Mouse (Mus musculus) liver, embryonic 13.5 days (tissue): ENCODE data around the gene Morn1. TPM values are rescaled to one million over a fixed set of nuclear protein-coding genes. Genes with fewer than 3 reads are reported as not detected.

ENCODE experiments used
- ATAC-seq: fragments of 200-750 bp; cut with Nextera tagmentation; 2 replicates; pipeline ENCODE4 v1.8.0; 2017; ENCODE audit warnings: low read depth, mild to moderate bottlenecking, moderate number of reproducible peaks, moderate library complexity
- DNase-seq: peaks from one replicate; pipeline ENCODE4 v3.0.0; 2022
- H3K27ac ChIP-seq: fragments of 300-500 bp; sonication (generic); 2 replicates; pipeline ENCODE4 v1.5.1; 2015; ENCODE audit warnings: moderate library complexity, mild to moderate bottlenecking, inconsistent platforms
- H3K27me3 ChIP-seq: fragments of 300-500 bp; sonication (generic); 2 replicates; pipeline ENCODE4 v1.6.1; 2015; ENCODE audit warnings: mild to moderate bottlenecking, inconsistent platforms
- H3K36me3 ChIP-seq: fragments of 300-500 bp; sonication (generic); 2 replicates; pipeline ENCODE4 v1.6.1; 2015; ENCODE audit warnings: mild to moderate bottlenecking, inconsistent platforms
- H3K4me1 ChIP-seq: fragments of 300-500 bp; sonication (generic); replicated peaks from 2 replicates; pipeline ENCODE4 v1.6.1; 2015; ENCODE audit warnings: inconsistent platforms
- H3K4me2 ChIP-seq: fragments of 300-500 bp; sonication (generic); 2 replicates; pipeline ENCODE4 v1.6.1; 2015; ENCODE audit warnings: inconsistent platforms, mild to moderate bottlenecking, moderate library complexity
- H3K4me3 ChIP-seq: fragments of 300-500 bp; sonication (generic); replicated peaks from 2 replicates; pipeline ENCODE4 v1.5.1; 2015; ENCODE audit warnings: mild to moderate bottlenecking, inconsistent platforms
- H3K9ac ChIP-seq: fragments of 300-500 bp; sonication (generic); 2 replicates; pipeline ENCODE4 v1.6.1; 2015; ENCODE audit warnings: mild to moderate bottlenecking, inconsistent platforms
- H3K9me3 ChIP-seq: fragments of 300-500 bp; sonication (generic); replicated peaks from 2 replicates; pipeline ENCODE4 v1.6.1; 2016; ENCODE audit warnings: inconsistent platforms
- WGBS: fragments of 180-500 bp; shearing (Covaris S2); methylation state at CpG from one replicate; pipeline ENCODE4 v1.1.7; 2015; ENCODE audit not compliant: insufficient replicate concordance; 5-methylcytosine and 5-hydroxymethylcytosine counted together
- polyA plus RNA-seq: library from polyadenylated mRNA; unstranded; fragments of >200 nt; fragmentation: Nextera tagmentation; extraction: Ambion mirVana; gene quantifications from 2 replicates; pipeline ENCODE4 v1.2.1, GENCODE M21; 2015

The Morn1 gene
- polyA plus RNA-seq, 1 experiment from 2014 or later, result 1.9 TPM

GRCm38 (mm10) chr4:155143411-155143810, 57.0 kb downstream of the Morn1 start:
- Histone ChIP-seq H3K27ac (peak overlapping the region; percentile 10; the same call in 1 of the 2 replicates), H3K4me2 (no peak overlapping the region), H3K4me3 (no peak overlapping the region), H3K4me1 (peaks cover 6% of the 10 kb centered on the region; the same call in 1 of the 2 replicates), H3K27me3 (no peaks in the 10 kb centered on the region), H3K36me3 (no peaks in the 10 kb centered on the region), H3K9ac (no peak overlapping the region), H3K9me3 (no peaks in the 10 kb centered on the region)
- WGBS, result 43% methylated on average over 2 of the region's 2 CpGs
- ATAC-seq, result no peak
- no peak for DNase-seq

- DNase-seq (no peak), ATAC-seq (no peak)
- H3K4me3 ChIP-seq, result no peak overlapping the region
- no peak overlapping the region for H3K9ac ChIP-seq
- H3K4me1 ChIP-seq, result peaks cover 6% of the 10 kb centered on the region; the same call in 1 of the 2 replicates
- no peak overlapping the region for H3K4me2 ChIP-seq
- no peaks in the 10 kb centered on the region for H3K27me3 ChIP-seq
- 74% methylated on average over 12 of the region's 12 CpGs for WGBS
- no peaks in the 10 kb centered on the region for H3K36me3 ChIP-seq
- H3K27ac ChIP-seq, result peak overlapping the region; percentile 10; the same call in 1 of the 2 replicates
- no peaks in the 10 kb centered on the region for H3K9me3 ChIP-seq
These were observed 57.6 kb downstream of the Morn1 start for GRCm38 (mm10) chr4:155143871-155144502.

- ATAC-seq, result no peak
- Histone ChIP-seq H3K9me3 (no peaks in the 10 kb centered on the region), H3K36me3 (no peaks in the 10 kb centered on the region), H3K4me2 (no peak overlapping the region), H3K4me1 (0 out of 2 replicates have a peak, but pooled peaks cover 6% of the 10 kb centered on the region), H3K27me3 (peaks cover 6% of the 10 kb centered on the region), H3K4me3 (no peak overlapping the region), H3K9ac (no peak overlapping the region), H3K27ac (no peak overlapping the region)
- 53% methylated on average over 4 of the region's 4 CpGs for WGBS
- DNase-seq, result no peak
These were observed 58.3 kb downstream of the Morn1 start for GRCm38 (mm10) chr4:155144548-155145180.

- no peak overlapping the region for H3K4me3 ChIP-seq
- no peak for DNase-seq
- 51% methylated on average over 14 of the region's 14 CpGs for WGBS
- no peaks in the 10 kb centered on the region for H3K36me3 ChIP-seq
- H3K9ac ChIP-seq, result no peak overlapping the region
- H3K4me2 ChIP-seq, result no peak overlapping the region
- peaks cover 22% of the 10 kb centered on the region for H3K27me3 ChIP-seq
- ATAC-seq, result no peak
- H3K4me1 ChIP-seq, result peaks cover 14% of the 10 kb centered on the region
- H3K9me3 ChIP-seq, result no peaks in the 10 kb centered on the region
- no peak overlapping the region for H3K27ac ChIP-seq
These were observed 59.9 kb downstream of the Morn1 start for GRCm38 (mm10) chr4:155146107-155146823.

GRCm38 (mm10) chr4:155148453-155148852, 62.1 kb downstream of the Morn1 start:
- no peak overlapping the region for H3K9ac ChIP-seq
- peaks cover 35% of the 10 kb centered on the region for H3K27me3 ChIP-seq

GRCm38 (mm10) chr4:155148910-155149698, 62.7 kb downstream of the Morn1 start:
- DNase-seq, result no peak
- 64% methylated on average over 8 of the region's 8 CpGs for WGBS
- H3K4me2 ChIP-seq, result no peak overlapping the region
- H3K9ac ChIP-seq, result no peak overlapping the region
- H3K4me3 ChIP-seq, result no peak overlapping the region
- no peak overlapping the region for H3K27ac ChIP-seq
- ATAC-seq, result no peak
- peaks cover 22% of the 10 kb centered on the region for H3K4me1 ChIP-seq
- H3K36me3 ChIP-seq, result no peaks in the 10 kb centered on the region
- peaks cover 35% of the 10 kb centered on the region for H3K27me3 ChIP-seq
- H3K9me3 ChIP-seq, result no peaks in the 10 kb centered on the region

More at GRCm38 (mm10) chr4:155148453-155148852, 62.1 kb downstream of the Morn1 start:
- ATAC-seq (no peak), DNase-seq (no peak)
- no peak overlapping the region for H3K4me2 ChIP-seq
- H3K27ac ChIP-seq, result no peak overlapping the region
- H3K36me3 ChIP-seq, result no peaks in the 10 kb centered on the region
- peaks cover 22% of the 10 kb centered on the region for H3K4me1 ChIP-seq
- H3K9me3 ChIP-seq, result no peaks in the 10 kb centered on the region
- no peak overlapping the region for H3K4me3 ChIP-seq
- 41% methylated on average over 4 of the region's 4 CpGs for WGBS

- ATAC-seq, result no peak
- Histone ChIP-seq H3K9me3 (no peaks in the 10 kb centered on the region), H3K9ac (peak overlapping the region; percentile 66; the same call in 1 of the 2 replicates), H3K27me3 (peaks cover 35% of the 10 kb centered on the region), H3K36me3 (no peaks in the 10 kb centered on the region), H3K4me3 (0 out of 2 replicates have a peak overlapping the region, but pooled peaks have one; percentile 54), H3K4me1 (peaks cover 22% of the 10 kb centered on the region), H3K27ac (no peak overlapping the region), H3K4me2 (peak overlapping the region; percentile 72)
- no peak for DNase-seq
- WGBS, result 63% methylated on average over 6 of the region's 6 CpGs
These were observed 63.5 kb downstream of the Morn1 start for GRCm38 (mm10) chr4:155149941-155150275.

GRCm38 (mm10) chr4:155150276-155151113, 64.1 kb downstream of the Morn1 start:
- Histone ChIP-seq H3K36me3 (0 out of 2 replicates have a peak, but pooled peaks cover 2% of the 10 kb centered on the region), H3K9ac (peak overlapping the region; percentile 66), H3K4me2 (peak overlapping the region; percentile 72), H3K4me1 (peaks cover 22% of the 10 kb centered on the region), H3K4me3 (peak overlapping the region; percentile 54), H3K27me3 (peaks cover 35% of the 10 kb centered on the region), H3K27ac (peak overlapping the region; percentile 43), H3K9me3 (no peaks in the 10 kb centered on the region)
- 4% methylated on average over 72 of the region's 73 CpGs for WGBS
- DNase-seq, result peak; percentile 38
- ATAC-seq, result peak; percentile 72

GRCm38 (mm10) chr4:155151221-155151788, 64.9 kb downstream of the Morn1 start:
- H3K4me3 ChIP-seq, result peak overlapping the region; percentile 54
- H3K4me1 ChIP-seq, result peaks cover 22% of the 10 kb centered on the region
- WGBS, result 26% methylated on average over 12 of the region's 12 CpGs
- 0 out of 2 replicates have a peak overlapping the region, but pooled peaks have one; percentile 43 for H3K27ac ChIP-seq
- H3K9me3 ChIP-seq, result no peaks in the 10 kb centered on the region
- peak overlapping the region; percentile 66 for H3K9ac ChIP-seq
- ATAC-seq (no peak), DNase-seq (no peak)
- peaks cover 35% of the 10 kb centered on the region for H3K27me3 ChIP-seq
- H3K36me3 ChIP-seq, result peaks cover 10% of the 10 kb centered on the region
- H3K4me2 ChIP-seq, result peak overlapping the region; percentile 72

GRCm38 (mm10) chr4:155151845-155152244, 65.5 kb downstream of the Morn1 start:
- H3K4me1 ChIP-seq, result peaks cover 22% of the 10 kb centered on the region
- H3K4me2 ChIP-seq, result peak overlapping the region; percentile 72; the same call in 1 of the 2 replicates
- H3K9ac ChIP-seq, result no peak overlapping the region
- whole genome bisulfite sequencing, result 33% methylated on average over 4 of the region's 4 CpGs
- peaks cover 35% of the 10 kb centered on the region for H3K27me3 ChIP-seq
- H3K27ac ChIP-seq, result no peak overlapping the region
- H3K36me3 ChIP-seq, result peaks cover 15% of the 10 kb centered on the region
- H3K9me3 ChIP-seq, result no peaks in the 10 kb centered on the region
- DNase-seq (no peak), ATAC-seq (no peak)
- no peak overlapping the region for H3K4me3 ChIP-seq
